Mouse (Mus musculus) liver, postnatal 0 days (tissue): ENCODE measurements around the gene Col6a3. TPM values are rescaled to one million over a fixed set of nuclear protein-coding genes. Genes with fewer than 3 reads are reported as not detected.

Experiments used
- ATAC-seq: fragments of 200-750 bp; cut with Nextera tagmentation; 2 replicates; pipeline ENCODE4 v1.8.0; 2017; ENCODE audit warnings: mild to moderate bottlenecking, moderate library complexity
- DNase-seq: peaks from one replicate; pipeline ENCODE4 v3.0.0-alpha.2; 2016
- H3K27ac ChIP-seq: fragments of 300-500 bp; sonication (generic); 2 replicates; pipeline ENCODE4 v1.5.1; 2014; ENCODE audit warnings: antibody characterized with exemption, moderate library complexity, mild to moderate bottlenecking, low read depth
- H3K27me3 ChIP-seq: fragments of 300-500 bp; sonication (generic); 2 replicates; pipeline ENCODE4 v1.6.1; 2014; ENCODE audit warnings: low read length, control low read depth, mixed read lengths; ENCODE audit not compliant: insufficient read depth
- H3K36me3 ChIP-seq: fragments of 300-500 bp; sonication (generic); replicated peaks from 2 replicates; pipeline ENCODE4 v1.6.1; 2014; ENCODE audit warnings: mild to moderate bottlenecking, control low read depth, low read length, moderate library complexity, mixed read lengths; ENCODE audit not compliant: insufficient read depth
- H3K4me1 ChIP-seq: fragments of 300-500 bp; sonication (generic); 2 replicates; pipeline ENCODE4 v1.6.1; 2014; ENCODE audit warnings: antibody characterized with exemption, mild to moderate bottlenecking, control low read depth; ENCODE audit not compliant: insufficient read depth
- H3K4me2 ChIP-seq: fragments of 300-500 bp; sonication (generic); 2 replicates; pipeline ENCODE4 v1.6.1; 2014; ENCODE audit warnings: low read depth, mild to moderate bottlenecking, low read length, moderate library complexity, mixed read lengths
- H3K4me3 ChIP-seq: fragments of 300-500 bp; sonication (generic); 2 replicates; pipeline ENCODE4 v1.5.1; 2014; ENCODE audit warnings: low read depth, low read length
- H3K9ac ChIP-seq: fragments of 300-500 bp; sonication (generic); replicated peaks from 2 replicates; pipeline ENCODE4 v1.6.1; 2014; ENCODE audit warnings: mild to moderate bottlenecking, moderate library complexity
- H3K9me3 ChIP-seq: fragments of 300-500 bp; sonication (generic); 2 replicates; pipeline ENCODE4 v1.6.1; 2016; ENCODE audit warnings: mild to moderate bottlenecking, control low read depth, low read length, mixed read lengths
- CTCF ChIP-seq: sonication (generic); IDR thresholded peaks from 2 replicates; pipeline ENCODE4 v1.5.1; 2016; ENCODE audit warnings: antibody characterized with exemption, low read depth
- EP300 ChIP-seq: IDR thresholded peaks from 2 replicates; pipeline ENCODE4 v1.6.1; 2016; ENCODE audit warnings: antibody characterized with exemption, low read depth, mild to moderate bottlenecking
- WGBS: fragments of 180-500 bp; shearing (Covaris S2); extraction: QIAGEN DNeasy Blood & Tissue Kit; methylation state at CpG from one replicate; pipeline ENCODE4 v1.1.7; 2014; ENCODE audit not compliant: insufficient replicate concordance; 5-methylcytosine and 5-hydroxymethylcytosine counted together
- polyA plus RNA-seq: library from polyadenylated mRNA; unstranded; fragments of >200 nt; fragmentation: Nextera tagmentation; extraction: Ambion mirVana; gene quantifications from 2 replicates; pipeline ENCODE4 v1.2.1, GENCODE M21; 2015

Col6a3 gene
- 3.7 and 5.2 TPM in 2 replicates for polyA plus RNA-seq

- DNase-seq (no peak), ATAC-seq (no peak)
- no peak within 1 kb of the TSS for H3K27ac ChIP-seq
- no peaks in the 10 kb centered on the region for H3K27me3 ChIP-seq
- H3K9me3 ChIP-seq: no peaks in the 10 kb centered on the region
- H3K9ac ChIP-seq: no peak within 1 kb of the TSS
- WGBS: 54% methylated on average over 4 of the region's 4 CpGs
- no peaks in the 10 kb centered on the region for H3K36me3 ChIP-seq
- no peak for TF ChIP-seq EP300
- TF ChIP-seq CTCF: no peak
- H3K4me2 ChIP-seq: peak within 1 kb of the TSS; percentile 40
- H3K4me1 ChIP-seq: no peaks in the 10 kb centered on the region
- no peak within 1 kb of the TSS for H3K4me3 ChIP-seq
Observed at GRCm38 (mm10) chr1:90843836-90844235, at the start of gene Col6a3. Col6a3 (minus strand) TSS chr1:90843971.

GRCm38 (mm10) chr1:90885771-90886460 lies 42.1 kb upstream of the Col6a3 start:
- TF ChIP-seq EP300 (no peak), CTCF (no peak)
- Histone ChIP-seq H3K9me3 (peaks cover 2% of the 10 kb centered on the region; the same call in 1 of the 2 replicates), H3K4me2 (no peak overlapping the region), H3K27ac (no peak overlapping the region), H3K27me3 (no peaks in the 10 kb centered on the region), H3K4me3 (no peak overlapping the region), H3K4me1 (no peaks in the 10 kb centered on the region), H3K9ac (no peak overlapping the region), H3K36me3 (no peaks in the 10 kb centered on the region)
- no peak for ATAC-seq
- DNase-seq: no peak
- 53% methylated on average over 5 of the region's 6 CpGs for WGBS

GRCm38 (mm10) chr1:90876486-90877270 lies 32.9 kb upstream of the Col6a3 start:
- no peak for ATAC-seq

GRCm38 (mm10) chr1:90875961-90876360 lies 32.2 kb upstream of the Col6a3 start:
- H3K27ac ChIP-seq: no peak overlapping the region
- TF ChIP-seq EP300 (no peak), CTCF (no peak)
- H3K4me1 ChIP-seq: no peaks in the 10 kb centered on the region
- DNase-seq: no peak
- H3K36me3 ChIP-seq: no peaks in the 10 kb centered on the region
- H3K9ac ChIP-seq: no peak overlapping the region
- no peak overlapping the region for H3K4me2 ChIP-seq
- peaks cover 3% of the 10 kb centered on the region; the same call in 1 of the 2 replicates for H3K9me3 ChIP-seq
- no peak for ATAC-seq
- no peak overlapping the region for H3K4me3 ChIP-seq
- H3K27me3 ChIP-seq: no peaks in the 10 kb centered on the region
- 44% methylated on average over 2 of the region's 2 CpGs for WGBS

More at GRCm38 (mm10) chr1:90876486-90877270, 32.9 kb upstream of the Col6a3 start:
- Histone ChIP-seq H3K36me3 (no peaks in the 10 kb centered on the region), H3K4me1 (no peaks in the 10 kb centered on the region), H3K27ac (no peak overlapping the region), H3K27me3 (no peaks in the 10 kb centered on the region), H3K4me2 (no peak overlapping the region), H3K9me3 (peaks cover 3% of the 10 kb centered on the region; the same call in 1 of the 2 replicates), H3K4me3 (no peak overlapping the region), H3K9ac (no peak overlapping the region)
- no peak for DNase-seq
- WGBS: 37% methylated on average over 5 of the region's 5 CpGs
- TF ChIP-seq EP300: no peak
- TF ChIP-seq CTCF: no peak

GRCm38 (mm10) chr1:90875371-90875770 lies 31.6 kb upstream of the Col6a3 start:
- Histone ChIP-seq H3K27ac (no peak overlapping the region), H3K4me3 (no peak overlapping the region), H3K4me2 (no peak overlapping the region), H3K4me1 (no peaks in the 10 kb centered on the region), H3K27me3 (no peaks in the 10 kb centered on the region), H3K36me3 (no peaks in the 10 kb centered on the region), H3K9ac (no peak overlapping the region), H3K9me3 (peaks cover 3% of the 10 kb centered on the region; the same call in 1 of the 2 replicates)
- ATAC-seq (no peak), DNase-seq (no peak)
- 77% methylated on average over 8 of the region's 8 CpGs for WGBS
- no peak for TF ChIP-seq CTCF
- TF ChIP-seq EP300: no peak

DNA sequence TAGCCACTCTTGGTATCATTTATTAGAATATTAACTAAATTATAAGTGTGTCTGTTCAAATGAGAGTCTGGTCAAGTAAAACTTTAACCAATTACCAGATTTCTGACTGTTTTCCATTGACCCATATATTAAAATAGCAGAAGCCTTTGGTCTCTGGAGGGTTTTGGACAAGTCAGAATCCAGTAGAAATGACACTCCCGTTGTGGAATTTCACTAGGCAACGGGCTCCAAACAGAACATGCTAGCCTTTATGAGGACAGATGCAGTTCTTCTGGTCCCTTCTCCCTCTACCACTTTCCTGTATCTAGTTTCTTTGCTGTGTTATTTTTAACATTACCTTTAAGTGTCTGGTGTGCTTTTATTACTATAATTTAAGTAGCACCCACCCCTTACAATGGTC lies 26.8 kb upstream of the Col6a3 start:
- ATAC-seq: no peak
- no peak for DNase-seq

More for the DNA sequence above, 26.8 kb upstream of the Col6a3 start:
- Histone ChIP-seq H3K9ac (no peak overlapping the region), H3K27me3 (no peaks in the 10 kb centered on the region), H3K9me3 (peaks cover 3% of the 10 kb centered on the region; the same call in 1 of the 2 replicates), H3K4me2 (no peak overlapping the region), H3K4me1 (no peaks in the 10 kb centered on the region), H3K36me3 (no peaks in the 10 kb centered on the region), H3K4me3 (no peak overlapping the region), H3K27ac (no peak overlapping the region)
- no peak for TF ChIP-seq CTCF
- no peak for TF ChIP-seq EP300
- 76% methylated on average over 2 of the region's 2 CpGs for whole genome bisulfite sequencing
